7 mouse cellular contexts compared by ENCODE assay signal in genomic region chr4:46201834-46202561, GRCm38 (mm10). TPM values are rescaled to one million over a fixed set of nuclear protein-coding genes. Genes with fewer than 3 reads are reported as not detected.
A peak's percentile ranks its signal among the peaks of the same experiment; 100 is the strongest.
DNase-seq lines count a peak whose midpoint lies in the region; TF ChIP-seq lines count a peak whose summit lies in the region.

No protein-coding gene starts in this region.

- peaks cover 6% of the 10 kb centered on the region for H3K9me3 ChIP-seq in megakaryocyte, embryonic 14.5 days

- H3K4me1 ChIP-seq in megakaryocyte, embryonic 14.5 days, result peaks cover 49% of the 10 kb centered on the region

- intact Hi-C loops in left cerebral cortex, adult 2 months (cut with DNase I), result loop anchor here (1.0 to 5.0 kb wide), 2 partner anchors 140 to 170 kb away; no protein-coding TSS in a partner anchor

- peaks cover 33% of the 10 kb centered on the region for H3K27me3 ChIP-seq in megakaryocyte, embryonic 14.5 days (replicated peaks)

- H3K27ac ChIP-seq in left cerebral cortex, adult 2 months, result no peak overlapping the region

- H3K4me3 ChIP-seq in left cerebral cortex, adult 2 months, result peak overlapping the region; percentile 29
- peak overlapping the region; percentile 77 for H3K4me3 ChIP-seq in megakaryocyte, embryonic 14.5 days (replicated peaks)

- H3K36me3 ChIP-seq in megakaryocyte, embryonic 14.5 days (replicated peaks; ENCODE audit: low read length), result no peaks in the 10 kb centered on the region

- TF ChIP-seq CTCF in left cerebral cortex, adult 2 months (IDR thresholded peaks at IDR 0.05), result peak; percentile 90

- peak; percentile 78 for DNase-seq in adrenal gland, adult 2 months
- peak; percentile 91 for DNase-seq in embryo, embryonic 10.5 days (ENCODE audit: low spot score)
- DNase-seq in gastrocnemius, postnatal 25 days, result peak; percentile 48
- DNase-seq in induced T-regulatory cell, adult 2 months (ENCODE audit: low read depth), result peak; percentile 86
- peak; percentile 58 to 69 for DNase-seq in left cerebral cortex, adult 2 months (ENCODE audit: extremely low spot score in 1 of 2, low spot score in 2 of 2)
- DNase-seq in right cerebral cortex, postnatal 25 days, result peak; percentile 47

RNA-seq across cellular contexts. Expression of gene Xpa, which starts 5.9 kb away (rescaled TPM):
- total RNA-seq in adrenal gland, adult 2 months (2021), result 10 to 100 TPM; 17.2 to 20.3 TPM
- 19.9 and 24.0 TPM in 2 replicates for polyA plus RNA-seq in adrenal gland, adult 2 months (2012; rRNA removed)
- total RNA-seq in gastrocnemius, postnatal 25 days (2021), result 1 to 10 TPM; 5.4 to 7.7 TPM
- 10 to 100 TPM; 11.9 to 13.5 TPM for total RNA-seq in left cerebral cortex, adult 2 months (2021)
- 2.1 and 44.7 TPM in 2 replicates for polyA plus RNA-seq in megakaryocyte, embryonic 14.5 days (2012; ENCODE audit: insufficient read depth, low replicate concordance)
